Mouse (Mus musculus): Measurements from ENCODE around the gene Gabra4. TPM values are rescaled to one million over a fixed set of nuclear protein-coding genes. Genes with fewer than 3 reads are reported as not detected.

Gene Gabra4
- total and polyA plus RNA-seq, 3 experiments = 0.09 TPM; not detected in 2

DNA sequence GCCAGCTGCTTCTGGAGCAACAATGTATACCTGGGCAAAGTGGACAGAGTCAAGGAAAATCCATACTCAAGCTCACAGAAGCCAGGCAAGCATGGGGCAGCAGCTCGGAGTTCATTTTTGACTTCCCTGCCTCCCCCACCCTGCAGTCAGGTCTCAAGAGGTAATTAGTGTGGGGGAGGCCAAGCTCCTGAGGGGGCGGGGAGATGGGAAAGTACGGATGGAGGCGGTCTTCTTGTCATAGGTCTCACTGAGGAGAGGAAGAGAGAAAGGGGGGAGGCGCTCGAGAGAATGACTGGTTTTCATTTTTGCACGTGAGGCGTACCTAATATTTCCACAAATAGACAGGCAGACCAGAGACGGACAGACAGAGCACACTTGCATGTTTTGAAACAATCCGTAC is 1.3 kb downstream of the Gabra4 start:
- Histone ChIP-seq H3K27ac (ENCODE audit: insufficient read depth, low read depth) (no peak overlapping the region), H3K27me3 (replicated peaks) (no peaks in the 10 kb centered on the region), H3K36me3 (replicated peaks in 1 of 2; ENCODE audit: control insufficient read depth in 1 of 2, insufficient read depth in 1 of 2, low read length in 1 of 2) (no peaks in the 10 kb centered on the region), H3K9ac (ENCODE audit: insufficient read depth, low read depth) (no peak overlapping the region), H3K4me2 (ENCODE audit: insufficient read depth, low read depth, poor library complexity, severe bottlenecking) (no peak overlapping the region), H3K9me3 (replicated peaks; ENCODE audit: low read length) (peaks cover 5% of the 10 kb centered on the region), H3K4me3 (replicated peaks in 1 of 3; ENCODE audit: low read depth in 2 of 3, low read length in 2 of 3, poor library complexity in 1 of 3) (no peak overlapping the region), H3K79me2 (replicated peaks; ENCODE audit: control insufficient read depth, extremely low read depth, insufficient read depth, poor library complexity, severe bottlenecking) (no peaks in the 10 kb centered on the region), H3K4me1 (ENCODE audit: control insufficient read depth in 1 of 2, insufficient read depth in 2 of 2) (0 out of 4 replicates have a peak, but pooled peaks cover 0 to 3% of the 10 kb centered on the region in 2 experiments)
- TF ChIP-seq MAFK (IDR thresholded peaks at IDR 0.05; ENCODE audit: insufficient replicate concordance, low read length) = no peak
- no peak for TF ChIP-seq E2F4 (IDR thresholded peaks at IDR 0.05; ENCODE audit: insufficient replicate concordance, low read depth, low read length)
- TF ChIP-seq ZMIZ1 (IDR thresholded peaks at IDR 0.05; ENCODE audit: low read depth, low read length) = no peak
- TF ChIP-seq GABPA (IDR thresholded peaks at IDR 0.05; ENCODE audit: insufficient replicate concordance, low read depth, low read length) = no peak
- no peak for TF ChIP-seq TBP (conservative IDR thresholded peaks at IDR 0.05; ENCODE audit: low read depth, low read length)
- TF ChIP-seq JUN (IDR thresholded peaks at IDR 0.05; ENCODE audit: insufficient read depth, low read depth, low read length) = no peak
- no peak for TF ChIP-seq CHD2 (IDR thresholded peaks at IDR 0.05; ENCODE audit: low read length)
- no peak for TF ChIP-seq USF2 (conservative IDR thresholded peaks at IDR 0.05; ENCODE audit: low read depth, low read length)
- TF ChIP-seq POLR2A (IDR thresholded peaks at IDR 0.05; ENCODE audit: low read depth, low read length) = no peak
- TF ChIP-seq SMC3 (IDR thresholded peaks at IDR 0.05; ENCODE audit: low read depth, low read length) = no peak
- no peak for TF ChIP-seq IRF4 (IDR thresholded peaks at IDR 0.05; ENCODE audit: low read depth, low read length)
- no peak for TF ChIP-seq ELF1 (IDR thresholded peaks at IDR 0.05; ENCODE audit: low read depth, low read length)
- no peak for TF ChIP-seq KAT2A (IDR thresholded peaks at IDR 0.05; ENCODE audit: insufficient replicate concordance, low read length)
- no peak for TF ChIP-seq BHLHE40 (IDR thresholded peaks at IDR 0.05; ENCODE audit: low read depth, low read length)
- no peak for TF ChIP-seq UBTF (IDR thresholded peaks at IDR 0.05; ENCODE audit: low read depth, low read length)
- no peak for TF ChIP-seq POLR2AphosphoS2 (IDR thresholded peaks at IDR 0.05; ENCODE audit: low read depth, low read length)
- no peak for TF ChIP-seq NELFE (IDR thresholded peaks at IDR 0.05; ENCODE audit: low read depth, low read length)
- no peak for TF ChIP-seq CHD1 (IDR thresholded peaks at IDR 0.05; ENCODE audit: low read depth, low read length)
- no peak for TF ChIP-seq HCFC1 (IDR thresholded peaks at IDR 0.05; ENCODE audit: low read depth, low read length)
- TF ChIP-seq MEF2A (IDR thresholded peaks at IDR 0.05; ENCODE audit: borderline replicate concordance, low read depth, low read length) = no peak
- in situ Hi-C loops (cut with MboI; ENCODE audit: low pct_ligation_motif_present, low pct_unique_long_range_greater_than_20kb, low sequenced_read_pairs) (no loop called here), dilution Hi-C loops (cut with MboI; ENCODE audit: extremely low pct_ligation_motif_present, extremely low pct_unique_long_range_greater_than_20kb, low sequenced_read_pairs) (no loop called here)
- no peak for DNase-seq (ENCODE audit: extremely low read depth)

DNA sequence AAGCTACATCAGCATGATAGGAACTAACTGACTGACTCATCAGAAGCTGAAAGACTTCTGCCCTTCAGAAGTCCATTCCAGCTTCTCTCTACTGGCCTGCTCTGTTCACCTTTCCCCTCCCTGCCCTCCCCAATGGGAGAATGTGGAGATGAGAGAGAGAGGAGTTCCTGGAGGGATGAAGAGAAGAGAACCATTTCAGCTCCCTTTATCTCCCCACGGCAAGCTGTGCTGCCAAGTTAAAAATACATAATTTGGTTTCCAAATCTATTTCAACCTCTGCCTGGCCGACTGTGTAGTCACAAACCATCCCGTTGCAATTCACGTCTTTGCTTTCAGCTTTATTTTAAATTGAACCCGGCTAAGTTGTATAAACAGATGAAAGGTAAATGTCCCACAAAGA is 4.1 kb downstream of the Gabra4 start:
- Histone ChIP-seq H3K4me1 (ENCODE audit: control insufficient read depth in 1 of 2, insufficient read depth in 2 of 2) (0 out of 4 replicates have a peak, but pooled peaks cover 0 to 4% of the 10 kb centered on the region in 2 experiments), H3K27ac (ENCODE audit: insufficient read depth, low read depth) (no peak overlapping the region), H3K36me3 (replicated peaks in 1 of 2; ENCODE audit: control insufficient read depth in 1 of 2, insufficient read depth in 1 of 2, low read length in 1 of 2) (no peaks in the 10 kb centered on the region), H3K27me3 (replicated peaks) (no peaks in the 10 kb centered on the region), H3K4me3 (replicated peaks in 1 of 3; ENCODE audit: low read depth in 2 of 3, low read length in 2 of 3, poor library complexity in 1 of 3) (no peak overlapping the region), H3K4me2 (ENCODE audit: insufficient read depth, low read depth, poor library complexity, severe bottlenecking) (no peak overlapping the region), H3K9ac (ENCODE audit: insufficient read depth, low read depth) (no peak overlapping the region), H3K9me3 (replicated peaks; ENCODE audit: low read length) (peaks cover 5% of the 10 kb centered on the region), H3K79me2 (replicated peaks; ENCODE audit: control insufficient read depth, extremely low read depth, insufficient read depth, poor library complexity, severe bottlenecking) (no peaks in the 10 kb centered on the region)
- dilution Hi-C loops (cut with MboI; ENCODE audit: extremely low pct_ligation_motif_present, extremely low pct_unique_long_range_greater_than_20kb, low sequenced_read_pairs) = no loop called here
- TF ChIP-seq POLR2AphosphoS2 (IDR thresholded peaks at IDR 0.05; ENCODE audit: low read depth, low read length) (no peak), CHD2 (IDR thresholded peaks at IDR 0.05; ENCODE audit: low read length) (no peak), MAFK (IDR thresholded peaks at IDR 0.05; ENCODE audit: insufficient replicate concordance, low read length) (no peak), RAD21 (IDR thresholded peaks at IDR 0.05; ENCODE audit: low read depth, low read length) (no peak), MYC (IDR thresholded peaks at IDR 0.05; ENCODE audit: low read depth, low read length) (no peak), ZMIZ1 (IDR thresholded peaks at IDR 0.05; ENCODE audit: low read depth, low read length) (no peak), POLR2A (IDR thresholded peaks at IDR 0.05; ENCODE audit: low read depth, low read length) (no peak), MAX (IDR thresholded peaks at IDR 0.05; ENCODE audit: low read length) (no peak), E2F4 (IDR thresholded peaks at IDR 0.05; ENCODE audit: insufficient replicate concordance, low read depth, low read length) (no peak), UBTF (IDR thresholded peaks at IDR 0.05; ENCODE audit: low read depth, low read length) (no peak), EP300 (IDR thresholded peaks at IDR 0.05; ENCODE audit: low read length) (no peak), CTCF (conservative IDR thresholded peaks at IDR 0.05 in 1 of 2, IDR thresholded peaks at IDR 0.05 in 1 of 2; ENCODE audit: low read depth in 2 of 2, low read length in 2 of 2) (no peak), NELFE (IDR thresholded peaks at IDR 0.05; ENCODE audit: low read depth, low read length) (no peak), SIN3A (IDR thresholded peaks at IDR 0.05; ENCODE audit: low read length) (no peak)
- DNase-seq (ENCODE audit: extremely low read depth) = no peak
- in situ Hi-C loops (cut with MboI; ENCODE audit: low pct_ligation_motif_present, low pct_unique_long_range_greater_than_20kb, low sequenced_read_pairs) = no loop called here

Data from CH12.LX (cell line).